Mouse (Mus musculus): ENCODE data around the gene Tmc3. TPM values are rescaled to one million over a fixed set of nuclear protein-coding genes. Genes with fewer than 3 reads are reported as not detected.
A peak's percentile ranks its signal among the peaks of the same experiment; 100 is the strongest.

Tmc3 gene
- polyA plus RNA-seq (2014; fragmentation: Nextera tagmentation; extraction: Ambion mirVana), result 0.17 and 0.46 TPM in 2 replicates

- H3K27me3 ChIP-seq (ENCODE audit: control insufficient read depth, insufficient read depth, low read length), result no peaks in the 10 kb centered on the region
- H3K36me3 ChIP-seq (ENCODE audit: control insufficient read depth, insufficient read depth, low read length), result no peaks in the 10 kb centered on the region
- no peak within 1 kb of the TSS for H3K9ac ChIP-seq (replicated peaks; ENCODE audit: low read depth, low read length)
- no peak within 1 kb of the TSS for H3K27ac ChIP-seq (ENCODE audit: low read depth, low read length)
- ATAC-seq (ENCODE audit: low read depth), result no peak
- H3K4me3 ChIP-seq (ENCODE audit: low read depth, low read length), result no peak within 1 kb of the TSS
- no peaks in the 10 kb centered on the region for H3K4me1 ChIP-seq (ENCODE audit: control insufficient read depth, insufficient read depth, low read length)
- H3K4me2 ChIP-seq (ENCODE audit: low read depth, low read length), result no peak within 1 kb of the TSS
- H3K9me3 ChIP-seq (ENCODE audit: control insufficient read depth, low read length), result no peaks in the 10 kb centered on the region
- WGBS, result 41% methylated on average over 11 of the region's 11 CpGs
These were observed at the start of gene Tmc3 for GRCm38 (mm10) chr7:83584639-83585471. Tmc3 (plus strand) TSS chr7:83584927.

- H3K27ac ChIP-seq (ENCODE audit: low read depth, low read length), result no peak overlapping the region
- H3K9me3 ChIP-seq (ENCODE audit: control insufficient read depth, low read length), result no peaks in the 10 kb centered on the region
- ATAC-seq (ENCODE audit: low read depth), result no peak
- no peak overlapping the region for H3K4me2 ChIP-seq (ENCODE audit: low read depth, low read length)
- no peaks in the 10 kb centered on the region for H3K4me1 ChIP-seq (ENCODE audit: control insufficient read depth, insufficient read depth, low read length)
- 60% methylated on average over 5 of the region's 5 CpGs for WGBS
- H3K4me3 ChIP-seq (ENCODE audit: low read depth, low read length), result no peak overlapping the region
- no peaks in the 10 kb centered on the region for H3K36me3 ChIP-seq (ENCODE audit: control insufficient read depth, insufficient read depth, low read length)
- H3K9ac ChIP-seq (replicated peaks; ENCODE audit: low read depth, low read length), result no peak overlapping the region
- no peaks in the 10 kb centered on the region for H3K27me3 ChIP-seq (ENCODE audit: control insufficient read depth, insufficient read depth, low read length)
These were observed 43.1 kb upstream of the Tmc3 start for GRCm38 (mm10) chr7:83541536-83542169.

GRCm38 (mm10) chr7:83548686-83549352 lies 35.9 kb upstream of the Tmc3 start:
- WGBS, result 51% methylated on average over 7 of the region's 7 CpGs
- H3K4me3 ChIP-seq (ENCODE audit: low read depth, low read length), result no peak overlapping the region
- H3K36me3 ChIP-seq (ENCODE audit: control insufficient read depth, insufficient read depth, low read length), result no peaks in the 10 kb centered on the region
- peak overlapping the region; percentile 83 for H3K27ac ChIP-seq (ENCODE audit: low read depth, low read length)
- peak overlapping the region; percentile 25; the same call in 1 of the 2 replicates for H3K9ac ChIP-seq (replicated peaks; ENCODE audit: low read depth, low read length)
- H3K9me3 ChIP-seq (ENCODE audit: control insufficient read depth, low read length), result no peaks in the 10 kb centered on the region
- H3K27me3 ChIP-seq (ENCODE audit: control insufficient read depth, insufficient read depth, low read length), result no peaks in the 10 kb centered on the region
- ATAC-seq (ENCODE audit: low read depth), result peak; percentile 52
- H3K4me1 ChIP-seq (ENCODE audit: control insufficient read depth, insufficient read depth, low read length), result peaks cover 7% of the 10 kb centered on the region; the same call in 1 of the 2 replicates
- peak overlapping the region; percentile 32; the same call in 1 of the 2 replicates for H3K4me2 ChIP-seq (ENCODE audit: low read depth, low read length)

- H3K4me2 ChIP-seq (ENCODE audit: low read depth, low read length), result peak overlapping the region; percentile 32
- peak overlapping the region; percentile 25; the same call in 1 of the 2 replicates for H3K9ac ChIP-seq (replicated peaks; ENCODE audit: low read depth, low read length)
- H3K36me3 ChIP-seq (ENCODE audit: control insufficient read depth, insufficient read depth, low read length), result no peaks in the 10 kb centered on the region
- peaks cover 7% of the 10 kb centered on the region; the same call in 1 of the 2 replicates for H3K4me1 ChIP-seq (ENCODE audit: control insufficient read depth, insufficient read depth, low read length)
- peak overlapping the region; percentile 83 for H3K27ac ChIP-seq (ENCODE audit: low read depth, low read length)
- H3K4me3 ChIP-seq (ENCODE audit: low read depth, low read length), result no peak overlapping the region
- H3K9me3 ChIP-seq (ENCODE audit: control insufficient read depth, low read length), result no peaks in the 10 kb centered on the region
- WGBS, result 50% methylated on average over 7 of the region's 7 CpGs
- peak; percentile 75 for ATAC-seq (ENCODE audit: low read depth)
- no peaks in the 10 kb centered on the region for H3K27me3 ChIP-seq (ENCODE audit: control insufficient read depth, insufficient read depth, low read length)
These were observed 35.4 kb upstream of the Tmc3 start for GRCm38 (mm10) chr7:83549353-83549774.

- H3K9me3 ChIP-seq (ENCODE audit: control insufficient read depth, low read length), result no peaks in the 10 kb centered on the region
- no peaks in the 10 kb centered on the region for H3K27me3 ChIP-seq (ENCODE audit: control insufficient read depth, insufficient read depth, low read length)
- 40% methylated on average over 5 of the region's 5 CpGs for WGBS
- ATAC-seq (ENCODE audit: low read depth), result peak; percentile 83
- H3K27ac ChIP-seq (ENCODE audit: low read depth, low read length), result peak overlapping the region; percentile 83
- no peaks in the 10 kb centered on the region for H3K36me3 ChIP-seq (ENCODE audit: control insufficient read depth, insufficient read depth, low read length)
- peaks cover 7% of the 10 kb centered on the region; the same call in 1 of the 2 replicates for H3K4me1 ChIP-seq (ENCODE audit: control insufficient read depth, insufficient read depth, low read length)
- H3K4me2 ChIP-seq (ENCODE audit: low read depth, low read length), result peak overlapping the region; percentile 32
- no peak overlapping the region for H3K4me3 ChIP-seq (ENCODE audit: low read depth, low read length)
- peak overlapping the region; percentile 51 for H3K9ac ChIP-seq (replicated peaks; ENCODE audit: low read depth, low read length)
These were observed 34.7 kb upstream of the Tmc3 start for GRCm38 (mm10) chr7:83549951-83550407.

- no peaks in the 10 kb centered on the region for H3K9me3 ChIP-seq (ENCODE audit: control insufficient read depth, low read length)
- H3K9ac ChIP-seq (replicated peaks; ENCODE audit: low read depth, low read length), result no peak overlapping the region
- no peaks in the 10 kb centered on the region for H3K27me3 ChIP-seq (ENCODE audit: control insufficient read depth, insufficient read depth, low read length)
- H3K4me2 ChIP-seq (ENCODE audit: low read depth, low read length), result no peak overlapping the region
- H3K27ac ChIP-seq (ENCODE audit: low read depth, low read length), result no peak overlapping the region
- no peaks in the 10 kb centered on the region for H3K36me3 ChIP-seq (ENCODE audit: control insufficient read depth, insufficient read depth, low read length)
- no peak overlapping the region for H3K4me3 ChIP-seq (ENCODE audit: low read depth, low read length)
- WGBS, result 90% methylated on average over 6 of the region's 6 CpGs
- H3K4me1 ChIP-seq (ENCODE audit: control insufficient read depth, insufficient read depth, low read length), result peaks cover 4% of the 10 kb centered on the region; the same call in 1 of the 2 replicates
- no peak for ATAC-seq (ENCODE audit: low read depth)
These were observed 30.2 kb upstream of the Tmc3 start for GRCm38 (mm10) chr7:83554477-83554876.

- WGBS, result 89% methylated on average over 2 of the region's 2 CpGs
These were observed 28.2 kb upstream of the Tmc3 start for GRCm38 (mm10) chr7:83556488-83556887.

GRCm38 (mm10) chr7:83558741-83559280 lies 25.9 kb upstream of the Tmc3 start:
- Histone ChIP-seq H3K9me3 (ENCODE audit: control insufficient read depth, low read length) (no peaks in the 10 kb centered on the region), H3K27ac (ENCODE audit: low read depth, low read length) (no peak overlapping the region), H3K36me3 (ENCODE audit: control insufficient read depth, insufficient read depth, low read length) (no peaks in the 10 kb centered on the region), H3K4me2 (ENCODE audit: low read depth, low read length) (no peak overlapping the region), H3K4me3 (ENCODE audit: low read depth, low read length) (no peak overlapping the region), H3K27me3 (ENCODE audit: control insufficient read depth, insufficient read depth, low read length) (no peaks in the 10 kb centered on the region), H3K9ac (replicated peaks; ENCODE audit: low read depth, low read length) (no peak overlapping the region), H3K4me1 (ENCODE audit: control insufficient read depth, insufficient read depth, low read length) (no peaks in the 10 kb centered on the region)
- WGBS, result 74% methylated on average over 5 of the region's 5 CpGs
- ATAC-seq (ENCODE audit: low read depth), result no peak

More at GRCm38 (mm10) chr7:83556488-83556887, 28.2 kb upstream of the Tmc3 start:
- H3K4me1 ChIP-seq (ENCODE audit: control insufficient read depth, insufficient read depth, low read length), result no peaks in the 10 kb centered on the region
- no peak overlapping the region for H3K9ac ChIP-seq (replicated peaks; ENCODE audit: low read depth, low read length)
- ATAC-seq (ENCODE audit: low read depth), result no peak
- H3K9me3 ChIP-seq (ENCODE audit: control insufficient read depth, low read length), result no peaks in the 10 kb centered on the region
- H3K4me2 ChIP-seq (ENCODE audit: low read depth, low read length), result no peak overlapping the region
- no peak overlapping the region for H3K4me3 ChIP-seq (ENCODE audit: low read depth, low read length)
- H3K27ac ChIP-seq (ENCODE audit: low read depth, low read length), result no peak overlapping the region
- no peaks in the 10 kb centered on the region for H3K27me3 ChIP-seq (ENCODE audit: control insufficient read depth, insufficient read depth, low read length)
- H3K36me3 ChIP-seq (ENCODE audit: control insufficient read depth, insufficient read depth, low read length), result no peaks in the 10 kb centered on the region
